Mouse (Mus musculus) MEL (cell line): ENCODE results near the gene Eftud2. TPM values are rescaled to one million over a fixed set of nuclear protein-coding genes. Genes with fewer than 3 reads are reported as not detected.

Experiments
- DNase-seq: peaks from one replicate; pipeline ENCODE4 v3.0.0; 2011; ENCODE audit warnings: low read depth, low spot score
- H3K27ac ChIP-seq: 2 replicates; pipeline ENCODE4 v1.5.1; 2012; ENCODE audit warnings: low read depth, mild to moderate bottlenecking, control low read depth, low read length, moderate library complexity; ENCODE audit not compliant: control insufficient read depth
- H3K27me3 ChIP-seq, 2 experiments: fragments of 150-350 bp in 1 of 2; sonication (generic) in 1 of 2; 2 replicates each; pipeline ENCODE4 v1.6.1; 2012; ENCODE audit warnings: low read length in 2 of 2, mild to moderate bottlenecking in 2 of 2, improper control_type of control experiment in 1 of 2, moderate library complexity in 1 of 2; ENCODE audit not compliant: insufficient read depth in 2 of 2, control insufficient read depth in 1 of 2
- H3K36me3 ChIP-seq, 2 experiments: 2 replicates each; pipeline ENCODE4 v1.6.1; 2012 to 2014; ENCODE audit warnings: low read length in 2 of 2, improper control_type of control experiment in 1 of 2, inconsistent platforms in 1 of 2, mild to moderate bottlenecking in 1 of 2; ENCODE audit not compliant: insufficient read depth in 2 of 2, control insufficient read depth in 1 of 2
- H3K4me1 ChIP-seq, 2 experiments: fragments of 150-350 bp in 1 of 2; sonication (generic) in 1 of 2; 2 replicates each; pipeline ENCODE4 v1.6.1; 2012; ENCODE audit warnings: low read length in 2 of 2, improper control_type of control experiment in 1 of 2, mild to moderate bottlenecking in 1 of 2; ENCODE audit not compliant: insufficient read depth in 2 of 2, control insufficient read depth in 1 of 2
- H3K4me3 ChIP-seq, 2 experiments: fragments of 150-350 bp in 1 of 2; sonication (generic) in 1 of 2; 2 replicates each; pipeline ENCODE4 v1.5.1; 2012; ENCODE audit warnings: low read depth in 2 of 2, low read length in 2 of 2, mild to moderate bottlenecking in 2 of 2, moderate library complexity in 2 of 2, control low read depth in 1 of 2, improper control_type of control experiment in 1 of 2; ENCODE audit not compliant: control insufficient read depth in 1 of 2, insufficient read depth in 1 of 2
- H3K79me2 ChIP-seq: 2 replicates; pipeline ENCODE4 v1.6.1; 2012; ENCODE audit warnings: mild to moderate bottlenecking, low read length, moderate library complexity; ENCODE audit not compliant: control insufficient read depth, poor library complexity, insufficient read depth
- H3K9ac ChIP-seq: 2 replicates; pipeline ENCODE4 v1.6.1; 2012; ENCODE audit warnings: low read depth, mild to moderate bottlenecking, control low read depth, low read length, moderate library complexity; ENCODE audit not compliant: control insufficient read depth, poor library complexity, severe bottlenecking
- H3K9me3 ChIP-seq: fragments of 150-350 bp; sonication (generic); replicated peaks from 2 replicates; pipeline ENCODE4 v1.6.1; 2012; ENCODE audit warnings: mild to moderate bottlenecking, low read length, improper control_type of control experiment, moderate library complexity; ENCODE audit not compliant: insufficient read depth
- CHD1 ChIP-seq: IDR thresholded peaks from 2 replicates; pipeline ENCODE4 v1.6.1; 2012; ENCODE audit warnings: low read depth, mild to moderate bottlenecking, inconsistent platforms, low read length, improper control_type of control experiment
- CTCF ChIP-seq, 3 experiments: IDR thresholded peaks in 2 of 3; conservative IDR thresholded peaks in 1 of 3; 2 replicates each; pipeline ENCODE4 v1.5.1; 2011 to 2012; ENCODE audit warnings: low read length in 3 of 3, low read depth in 2 of 3, mild to moderate bottlenecking in 2 of 3, improper control_type of control experiment in 1 of 3, inconsistent platforms in 1 of 3, mixed read lengths in 1 of 3, moderate library complexity in 1 of 3; ENCODE audit not compliant: control insufficient read depth in 1 of 3, insufficient read depth in 1 of 3, poor library complexity in 1 of 3, severe bottlenecking in 1 of 3
- ELF1 ChIP-seq: IDR thresholded peaks from 2 replicates; pipeline ENCODE4 v1.6.1; 2014; ENCODE audit warnings: low read depth, mild to moderate bottlenecking, inconsistent platforms, low read length, improper control_type of control experiment, moderate library complexity
- EP300 ChIP-seq, 2 experiments: IDR thresholded peaks; 2 replicates each; pipeline ENCODE4 v1.6.1; 2011; ENCODE audit warnings: improper control_type of control experiment in 2 of 2, low read length in 2 of 2, low read depth in 1 of 2, mild to moderate bottlenecking in 1 of 2
- ETS1 ChIP-seq: IDR thresholded peaks from 2 replicates; pipeline ENCODE4 v1.6.1; 2012; ENCODE audit warnings: low read depth, mild to moderate bottlenecking, inconsistent platforms, low read length, improper control_type of control experiment, moderate library complexity
- GABPA ChIP-seq: IDR thresholded peaks from 2 replicates; pipeline ENCODE4 v1.6.1; 2012; ENCODE audit warnings: low read depth, mild to moderate bottlenecking, inconsistent platforms, low read length, improper control_type of control experiment, moderate library complexity
- GATA1 ChIP-seq: IDR thresholded peaks from 2 replicates; pipeline ENCODE4 v1.6.1; 2011; ENCODE audit warnings: low read depth, low read length, improper control_type of control experiment
- JUND ChIP-seq: IDR thresholded peaks from 2 replicates; pipeline ENCODE4 v1.6.1; 2011; ENCODE audit warnings: low read depth, mild to moderate bottlenecking, improper control_type of control experiment, low read length
- MAFK ChIP-seq: IDR thresholded peaks from 2 replicates; pipeline ENCODE4 v1.6.1; 2011; ENCODE audit warnings: low read depth, mild to moderate bottlenecking, low read length, improper control_type of control experiment, borderline replicate concordance
- MAX ChIP-seq: IDR thresholded peaks from 2 replicates; pipeline ENCODE4 v1.6.1; 2011; ENCODE audit warnings: low read length, improper control_type of control experiment
- MEF2A ChIP-seq: IDR thresholded peaks from 2 replicates; pipeline ENCODE4 v1.6.1; 2014; ENCODE audit warnings: low read depth, mild to moderate bottlenecking, inconsistent platforms, low read length, improper control_type of control experiment; ENCODE audit not compliant: poor library complexity, insufficient replicate concordance, severe bottlenecking; ENCODE audit errors: extremely low read depth
- MXI1 ChIP-seq: IDR thresholded peaks from 2 replicates; pipeline ENCODE4 v1.6.1; 2011; ENCODE audit warnings: mild to moderate bottlenecking, low read depth, low read length, improper control_type of control experiment
- MYB ChIP-seq: IDR thresholded peaks from 2 replicates; pipeline ENCODE4 v1.6.1; 2011; ENCODE audit warnings: mild to moderate bottlenecking, low read depth, low read length, improper control_type of control experiment
- MYC ChIP-seq: IDR thresholded peaks from 2 replicates; pipeline ENCODE4 v1.6.1; 2011; ENCODE audit warnings: low read depth, mild to moderate bottlenecking, low read length, improper control_type of control experiment, moderate library complexity
- NELFE ChIP-seq: IDR thresholded peaks from 2 replicates; pipeline ENCODE4 v1.6.1; 2011; ENCODE audit warnings: low read depth, low read length, improper control_type of control experiment
- NRF1 ChIP-seq: IDR thresholded peaks from 2 replicates; pipeline ENCODE4 v1.6.1; 2014; ENCODE audit warnings: low read depth, mild to moderate bottlenecking, inconsistent platforms, low read length, improper control_type of control experiment, moderate library complexity; ENCODE audit not compliant: poor library complexity, insufficient read depth, severe bottlenecking
- POLR2A ChIP-seq, 2 experiments: IDR thresholded peaks; 2 replicates each; pipeline ENCODE4 v1.6.1; 2011 to 2012; ENCODE audit warnings: low read length in 2 of 2, mild to moderate bottlenecking in 2 of 2, control low read depth in 1 of 2, improper control_type of control experiment in 1 of 2, low read depth in 1 of 2, moderate library complexity in 1 of 2; ENCODE audit not compliant: control insufficient read depth in 1 of 2, insufficient read depth in 1 of 2, poor library complexity in 1 of 2
- POLR2AphosphoS5 ChIP-seq: IDR thresholded peaks from 2 replicates; pipeline ENCODE4 v1.6.1; 2012; ENCODE audit warnings: low read depth, borderline replicate concordance, mild to moderate bottlenecking, inconsistent platforms, low read length, moderate library complexity, mixed read lengths
- RAD21 ChIP-seq: IDR thresholded peaks from 2 replicates; pipeline ENCODE4 v1.6.1; 2011; ENCODE audit warnings: mild to moderate bottlenecking, low read depth, low read length, improper control_type of control experiment
- TAL1 ChIP-seq: IDR thresholded peaks from 2 replicates; pipeline ENCODE4 v1.6.1; 2012; ENCODE audit warnings: mild to moderate bottlenecking, inconsistent platforms, low read length, moderate library complexity, mixed read lengths
- TCF12 ChIP-seq: IDR thresholded peaks from 2 replicates; pipeline ENCODE4 v1.6.1; 2014; ENCODE audit warnings: low read depth, mild to moderate bottlenecking, inconsistent platforms, low read length, improper control_type of control experiment, moderate library complexity
- UBTF ChIP-seq: IDR thresholded peaks from 2 replicates; pipeline ENCODE4 v1.6.1; 2012; ENCODE audit warnings: low read depth, mild to moderate bottlenecking, inconsistent platforms, low read length, improper control_type of control experiment, moderate library complexity, borderline replicate concordance; ENCODE audit not compliant: insufficient read depth
- USF1 ChIP-seq: IDR thresholded peaks from 2 replicates; pipeline ENCODE4 v1.6.1; 2014; ENCODE audit warnings: low read depth, mild to moderate bottlenecking, inconsistent platforms, low read length, improper control_type of control experiment, moderate library complexity
- USF2 ChIP-seq, 2 experiments: IDR thresholded peaks; 2 replicates each; pipeline ENCODE4 v1.6.1; 2011 to 2012; ENCODE audit warnings: improper control_type of control experiment in 2 of 2, low read length in 2 of 2, borderline replicate concordance in 1 of 2, inconsistent platforms in 1 of 2, low read depth in 1 of 2, mild to moderate bottlenecking in 1 of 2; ENCODE audit not compliant: insufficient read depth in 1 of 2
- ZC3H11A ChIP-seq: IDR thresholded peaks from 2 replicates; pipeline ENCODE4 v1.6.1; 2012; ENCODE audit warnings: low read depth, mild to moderate bottlenecking, inconsistent platforms, low read length, improper control_type of control experiment
- ZKSCAN1 ChIP-seq: IDR thresholded peaks from 2 replicates; pipeline ENCODE4 v1.6.1; 2012; ENCODE audit warnings: low read depth, mild to moderate bottlenecking, inconsistent platforms, low read length, improper control_type of control experiment, moderate library complexity
- ZNF384 ChIP-seq: IDR thresholded peaks from 2 replicates; pipeline ENCODE4 v1.6.1; 2012; ENCODE audit warnings: low read depth, mild to moderate bottlenecking, inconsistent platforms, low read length, improper control_type of control experiment
- polyA plus RNA-seq, 2 experiments: library from polyadenylated mRNA; stranded (reverse) in 1 of 2; unstranded in 1 of 2; fragments of >175 nt in 1 of 2; fragments of >200 nt in 1 of 2; gene quantifications; 2 replicates each; pipeline versions ENCODE4 v1.2.1 to v1.2.4; 2012; ENCODE audit warnings: low replicate concordance in 2 of 2, low read depth in 1 of 2; ENCODE audit not compliant: insufficient read length in 2 of 2, insufficient read depth in 1 of 2, missing spikeins in 1 of 2
- total RNA-seq: library from RNA; depleted of rRNA; stranded (reverse); fragments of 300-350 nt; gene quantifications from 2 replicates; pipeline ENCODE4 v1.2.3, GENCODE M21; 2012

Gene Eftud2
- total and polyA plus RNA-seq, 3 experiments: 261 to 1,215 (median 424) TPM

DNA sequence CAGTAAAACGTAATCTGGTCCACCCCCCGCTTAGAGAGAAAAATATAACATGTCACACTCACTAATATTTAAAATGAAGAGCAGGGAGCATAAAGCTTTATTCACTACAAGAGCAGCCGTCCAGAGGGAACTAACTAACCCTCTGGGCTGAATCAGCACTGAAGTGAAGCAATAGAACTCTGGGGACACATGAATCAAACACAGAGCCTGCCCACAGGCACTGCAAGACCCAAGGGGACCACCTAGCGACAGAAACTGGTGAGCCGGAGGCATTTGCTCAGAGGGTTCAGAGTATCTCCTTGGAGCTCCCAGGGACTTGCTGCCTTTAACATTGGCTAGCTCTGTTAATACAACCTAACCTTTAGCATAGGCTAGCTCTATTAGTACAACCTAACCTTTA, 9.3 kb upstream of the Eftud2 start:
- no peak overlapping the region for H3K9ac ChIP-seq
- H3K79me2 ChIP-seq: no peaks in the 10 kb centered on the region
- no peaks in the 10 kb centered on the region for H3K9me3 ChIP-seq
- H3K27me3 ChIP-seq: no peaks in the 10 kb centered on the region
- H3K36me3 ChIP-seq: peaks cover 0 to 2% of the 10 kb centered on the region in 2 experiments; a peak in 2 of 4 replicates
- peaks cover 2 to 12% of the 10 kb centered on the region in 2 experiments; a peak in 3 of 4 replicates for H3K4me1 ChIP-seq
- no peak overlapping the region for H3K4me3 ChIP-seq
- TF ChIP-seq USF2 (IDR thresholded peaks at IDR 0.05; ENCODE audit: borderline replicate concordance in 1 of 2, insufficient read depth in 1 of 2, low read depth in 1 of 2, low read length in 2 of 2) (no peak), TAL1 (no peak), NELFE (no peak), ETS1 (no peak), ZKSCAN1 (no peak), ZC3H11A (no peak), MXI1 (no peak), MEF2A (no peak), UBTF (no peak), RAD21 (no peak), JUND (no peak), NRF1 (no peak), GATA1 (no peak), MYC (no peak), POLR2AphosphoS5 (no peak), POLR2A (IDR thresholded peaks at IDR 0.05; ENCODE audit: control insufficient read depth in 1 of 2, insufficient read depth in 1 of 2, low read depth in 1 of 2, low read length in 2 of 2, poor library complexity in 1 of 2) (no peak), USF1 (no peak)
- TF ChIP-seq, all 39 proteins: peak for 0
- H3K27ac ChIP-seq: no peak overlapping the region
- DNase-seq: no peak

DNA sequence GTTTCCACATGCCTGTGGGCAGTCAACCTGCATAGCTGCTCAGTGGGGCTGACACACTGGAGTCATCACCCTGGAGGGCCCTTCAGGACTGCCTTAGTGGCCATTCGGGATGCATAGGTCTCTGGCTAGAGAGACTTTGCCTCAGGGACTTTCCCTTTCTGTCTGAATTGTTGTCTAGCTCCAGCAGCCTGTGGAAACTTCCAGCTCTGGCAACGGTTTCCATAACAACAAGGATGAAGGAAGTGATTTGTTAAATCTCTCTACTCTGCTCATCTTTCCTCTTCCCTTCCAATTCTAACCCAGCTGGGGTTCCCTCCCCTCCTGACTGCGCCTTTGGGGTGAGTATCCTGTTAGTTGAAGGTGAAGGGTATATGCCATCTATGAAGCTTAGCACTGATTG, 7.3 kb upstream of the Eftud2 start:
- Histone ChIP-seq H3K27me3 (no peaks in the 10 kb centered on the region), H3K36me3 (peaks cover 0 to 6% of the 10 kb centered on the region in 2 experiments; a peak in 2 of 4 replicates), H3K9ac (no peak overlapping the region), H3K4me3 (no peak overlapping the region), H3K79me2 (no peaks in the 10 kb centered on the region), H3K4me1 (peaks cover 0 to 14% of the 10 kb centered on the region in 2 experiments; a peak in 2 of 4 replicates), H3K27ac (no peak overlapping the region), H3K9me3 (no peaks in the 10 kb centered on the region)
- TF ChIP-seq TCF12 (no peak), ELF1 (no peak), ZNF384 (no peak), CHD1 (no peak), CTCF (IDR thresholded peaks at IDR 0.05 in 2 of 3, conservative IDR thresholded peaks at IDR 0.05 in 1 of 3; ENCODE audit: control insufficient read depth in 1 of 3, insufficient read depth in 1 of 3, low read depth in 2 of 3, low read length in 3 of 3, poor library complexity in 1 of 3, severe bottlenecking in 1 of 3) (no peak), MAX (no peak), MAFK (no peak), MYB (no peak), USF2 (IDR thresholded peaks at IDR 0.05; ENCODE audit: borderline replicate concordance in 1 of 2, insufficient read depth in 1 of 2, low read depth in 1 of 2, low read length in 2 of 2) (no peak), POLR2A (IDR thresholded peaks at IDR 0.05; ENCODE audit: control insufficient read depth in 1 of 2, insufficient read depth in 1 of 2, low read depth in 1 of 2, low read length in 2 of 2, poor library complexity in 1 of 2) (no peak), GABPA (no peak), EP300 (IDR thresholded peaks at IDR 0.05; ENCODE audit: low read depth in 1 of 2, low read length in 2 of 2) (no peak), POLR2AphosphoS5 (no peak), USF1 (no peak)
- no peak for DNase-seq
